Mouse (Mus musculus) frontal cortex, postnatal 10 days (tissue): ENCODE data around the gene Tecpr1.

Experiments used
- DNase-seq, 2 experiments: peaks; one replicate each; pipeline ENCODE4 v3.0.0; 2022; ENCODE audit warnings: low spot score in 2 of 2, mixed read lengths in 1 of 2

Tecpr1 gene

GRCm38 (mm10) chr5:144214453-144214852 is 9.0 kb downstream of the Tecpr1 start:
- no peak for DNase-seq

GRCm38 (mm10) chr5:144207478-144207877 is 15.9 kb downstream of the Tecpr1 start:
- no peak for DNase-seq

- DNase-seq, result no peak
Observed at GRCm38 (mm10) chr5:144206069-144206468, 17.3 kb downstream of the Tecpr1 start.

GRCm38 (mm10) chr5:144204911-144205310 is 18.5 kb downstream of the Tecpr1 start:
- DNase-seq, result no peak

GRCm38 (mm10) chr5:144204303-144204702 is 19.1 kb downstream of the Tecpr1 start:
- no peak for DNase-seq

- DNase-seq, result no peak
Observed at GRCm38 (mm10) chr5:144203398-144203959, 19.9 kb downstream of the Tecpr1 start.

GRCm38 (mm10) chr5:144202430-144202829 is 21.0 kb downstream of the Tecpr1 start:
- DNase-seq, result no peak

- DNase-seq, result no peak
Observed at GRCm38 (mm10) chr5:144200616-144201015, 22.8 kb downstream of the Tecpr1 start.

- DNase-seq, result no peak
Observed at GRCm38 (mm10) chr5:144195567-144195966, 27.8 kb downstream of the Tecpr1 start.

GRCm38 (mm10) chr5:144194416-144194815 is 29.0 kb downstream of the Tecpr1 start:
- no peak for DNase-seq

GRCm38 (mm10) chr5:144192673-144193072 is 30.7 kb downstream of the Tecpr1 start:
- no peak for DNase-seq

GRCm38 (mm10) chr5:144191026-144191425 is 32.4 kb downstream of the Tecpr1 start:
- DNase-seq, result no peak

GRCm38 (mm10) chr5:144189950-144190583 is 33.3 kb downstream of the Tecpr1 start, which contains the start of gene Bhlha15:
Gene Bhlha15, plus strand, starts transcription at chr5:144190286.
- DNase-seq, result no peak

GRCm38 (mm10) chr5:144189327-144189726 is 34.1 kb downstream of the Tecpr1 start:
- DNase-seq, result no peak

- DNase-seq, result no peak
Observed at GRCm38 (mm10) chr5:144188422-144188821, 35.0 kb downstream of the Tecpr1 start.

GRCm38 (mm10) chr5:144184350-144185045 is 38.9 kb downstream of the Tecpr1 start:
- DNase-seq, result no peak

GRCm38 (mm10) chr5:144183647-144184335 is 39.6 kb downstream of the Tecpr1 start:
- no peak for DNase-seq

- DNase-seq, result no peak
Observed at GRCm38 (mm10) chr5:144183248-144183559, 40.2 kb downstream of the Tecpr1 start.

GRCm38 (mm10) chr5:144182542-144183247 is 40.7 kb downstream of the Tecpr1 start:
- no peak for DNase-seq

GRCm38 (mm10) chr5:144181249-144181648 is 42.2 kb downstream of the Tecpr1 start:
- no peak for DNase-seq

GRCm38 (mm10) chr5:144178216-144178615 is 45.2 kb downstream of the Tecpr1 start:
- DNase-seq, result no peak

GRCm38 (mm10) chr5:144173648-144174047 is 49.8 kb downstream of the Tecpr1 start:
- no peak for DNase-seq
